Mouse (Mus musculus) bone marrow, adult 2 months (tissue): ENCODE results near the gene Prkca.

Source experiments
- CTCF ChIP-seq: fragments of 200-500 bp; IDR thresholded peaks from 2 replicates; pipeline ENCODE4 v1.5.1; 2011; ENCODE audit warnings: low read length, control low read depth; ENCODE audit not compliant: control insufficient read depth, insufficient read depth
- POLR2A ChIP-seq: fragments of 200-500 bp; IDR thresholded peaks from 2 replicates; pipeline ENCODE4 v1.6.1; 2011; ENCODE audit warnings: low read depth, mild to moderate bottlenecking, control low read depth, low read length, borderline replicate concordance; ENCODE audit not compliant: control insufficient read depth

DNA sequence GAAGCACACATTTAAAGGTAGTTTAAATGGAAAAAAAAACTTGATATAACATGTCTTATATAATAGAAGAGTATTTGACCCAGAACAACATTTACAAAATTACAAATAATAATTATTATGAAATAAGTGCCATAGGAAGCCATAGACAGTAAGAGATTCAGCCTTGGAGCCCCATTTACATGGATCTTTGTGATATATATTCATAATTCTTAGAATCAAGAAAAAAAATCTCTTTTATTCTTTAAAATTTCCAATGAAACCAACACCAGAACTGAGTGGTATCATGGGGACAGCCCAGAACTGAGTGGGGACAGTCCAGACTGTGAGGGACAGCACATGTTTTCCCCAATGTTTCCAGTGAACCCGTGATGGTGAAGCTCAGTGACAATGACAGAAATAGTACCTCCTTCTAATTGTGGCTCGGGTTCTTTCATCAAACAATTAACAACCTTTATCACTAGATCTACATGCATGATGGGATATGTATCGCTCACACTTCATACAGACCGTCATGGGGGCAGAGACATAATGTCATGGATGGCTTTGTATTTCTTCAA, 144.2 kb downstream of the Prkca start:
- TF ChIP-seq POLR2A (no peak), CTCF (no peak)
